Mouse (Mus musculus) small intestine, adult 10 weeks (tissue): ENCODE measurements around the gene Dnajc2. TPM values are rescaled to one million over a fixed set of nuclear protein-coding genes. Genes with fewer than 3 reads are reported as not detected.

Source experiments
- polyA plus RNA-seq: library from polyadenylated mRNA; stranded (reverse); fragments of 350-450 nt; fragmentation: Illumina TruSeq; extraction: RNeasy Lipid Tissue Mini Kit (QIAGEN cat#74804); gene quantifications from one replicate; pipeline ENCODE4 v1.2.3, GENCODE M21; 2014; ENCODE audit warnings: low replicate concordance

Gene Dnajc2
- 74.0 TPM for polyA plus RNA-seq

GRCm38 (mm10) chr5:21785053-21785452, at the start of gene Dnajc2, which contains the start of gene Psmc2:
Gene Dnajc2 (minus strand): TSS chr5:21785251.
Gene Psmc2 (plus strand): TSS chr5:21785283.

GRCm38 (mm10) chr5:21736956-21737585, 48.0 kb downstream of the Dnajc2 start, which contains the start of gene Pmpcb:
Gene Pmpcb (plus strand): TSS chr5:21737141.

Other genes with a start within 250 kb of the Dnajc2 start
- 1.2 TPM for gene Lrrc17, start 241.7 kb downstream of the Dnajc2 start, polyA plus RNA-seq
- gene Fbxl13, start 139.6 kb downstream of the Dnajc2 start, polyA plus RNA-seq: 0.37 TPM
- 38.4 TPM for gene Armc10, start 139.4 kb downstream of the Dnajc2 start, polyA plus RNA-seq
- gene Napepld, start 83.9 kb downstream of the Dnajc2 start, polyA plus RNA-seq: 5.7 TPM
- gene Pmpcb, start 48.1 kb downstream of the Dnajc2 start, polyA plus RNA-seq: 447 TPM
- 40.9 TPM for gene Psmc2, start within 50 bp of the Dnajc2 start, polyA plus RNA-seq
- not detected for gene Slc26a5, start 80.4 kb upstream of the Dnajc2 start, polyA plus RNA-seq